Mouse (Mus musculus) myocyte (in vitro differentiated cells): ENCODE data around the gene Borcs6.
"Not testable (repeated sequence)": the region's sequence is repeated elsewhere in the genome, so short reads cannot be mapped to it uniquely, and the experiment has no call there.

ENCODE experiments used
- CEBPB ChIP-seq: IDR thresholded peaks from 2 replicates; pipeline ENCODE4 v1.6.1; 2011; ENCODE audit warnings: mild to moderate bottlenecking, moderate library complexity; ENCODE audit not compliant: poor library complexity, insufficient read depth, severe bottlenecking
- E2F4 ChIP-seq: IDR thresholded peaks from one replicate; pipeline ENCODE4 v1.6.1; 2011; ENCODE audit warnings: mild to moderate bottlenecking, control low read depth, moderate library complexity; ENCODE audit not compliant: insufficient read depth
- MAX ChIP-seq: IDR thresholded peaks from one replicate; pipeline ENCODE4 v1.6.1; 2011; ENCODE audit warnings: low read depth, mild to moderate bottlenecking, control low read depth
- MYOD1 ChIP-seq, 3 experiments: IDR thresholded peaks; one replicate each; pipeline ENCODE4 v1.6.1; 2011; ENCODE audit warnings: control low read depth in 2 of 3, low read depth in 2 of 3, mild to moderate bottlenecking in 2 of 3, moderate library complexity in 1 of 3; ENCODE audit not compliant: insufficient read length in 2 of 3, control insufficient read depth in 1 of 3
- MYOG ChIP-seq, 3 experiments: IDR thresholded peaks; one replicate each; pipeline ENCODE4 v1.6.1; 2011; ENCODE audit warnings: control low read depth in 2 of 3, low read depth in 2 of 3, mild to moderate bottlenecking in 2 of 3; ENCODE audit not compliant: insufficient read length in 2 of 3, control insufficient read depth in 1 of 3, insufficient read depth in 1 of 3
- POLR2A ChIP-seq: IDR thresholded peaks from one replicate; pipeline ENCODE4 v1.6.1; 2011; ENCODE audit warnings: low read depth, mild to moderate bottlenecking, control low read depth, moderate library complexity; ENCODE audit not compliant: insufficient read length
- POLR2AphosphoS2 ChIP-seq: IDR thresholded peaks from one replicate; pipeline ENCODE4 v1.6.1; 2011; ENCODE audit warnings: low read depth, control low read depth; ENCODE audit not compliant: insufficient read length
- TCF12 ChIP-seq: IDR thresholded peaks from one replicate; pipeline ENCODE4 v1.6.1; 2011; ENCODE audit warnings: mild to moderate bottlenecking, control low read depth; ENCODE audit not compliant: poor library complexity, insufficient read depth, severe bottlenecking
- TCF3 ChIP-seq: IDR thresholded peaks from one replicate; pipeline ENCODE4 v1.6.1; 2011; ENCODE audit warnings: low read depth, control low read depth; ENCODE audit not compliant: insufficient read length
- USF1 ChIP-seq: IDR thresholded peaks from one replicate; pipeline ENCODE4 v1.6.1; 2011; ENCODE audit warnings: low read depth, mild to moderate bottlenecking, control low read depth, moderate library complexity

DNA sequence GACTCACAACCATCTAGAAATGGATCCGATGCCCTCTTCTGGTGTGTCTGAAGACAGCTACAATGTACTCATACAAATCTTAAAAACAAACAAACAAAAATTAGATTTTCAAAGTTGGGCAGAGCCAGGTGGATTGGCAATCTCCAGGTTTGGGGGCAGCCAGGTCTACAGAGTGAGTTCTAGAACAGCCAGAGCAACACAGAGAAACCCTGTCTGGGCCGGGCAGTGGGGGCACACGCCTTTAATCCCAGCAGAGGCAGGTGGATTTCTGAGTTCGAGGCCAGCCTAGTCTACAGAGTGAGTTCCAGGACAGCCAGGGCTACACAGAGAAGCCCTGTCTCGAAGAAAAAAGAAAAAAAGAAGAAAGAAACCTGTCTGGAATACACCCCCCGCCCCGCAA is 34.3 kb downstream of the Borcs6 start:
- TF ChIP-seq TCF12; E2F4; POLR2A; TCF3; USF1; MAX; MYOD1 (IDR thresholded peaks at IDR 0.05; ENCODE audit: control insufficient read depth in 1 of 3, insufficient read length in 2 of 3, low read depth in 2 of 3); CEBPB; POLR2AphosphoS2; MYOG (IDR thresholded peaks at IDR 0.05; ENCODE audit: control insufficient read depth in 1 of 3, insufficient read depth in 1 of 3, insufficient read length in 2 of 3, low read depth in 2 of 3): not testable (repeated sequence)
